Mouse (Mus musculus) forebrain, embryonic 12.5 days (tissue): ENCODE results near the gene Tnni3. TPM values are rescaled to one million over a fixed set of nuclear protein-coding genes. Genes with fewer than 3 reads are reported as not detected.
A peak's percentile ranks its signal among the peaks of the same experiment; 100 is the strongest.
"Not testable (repeated sequence)": the region's sequence is repeated elsewhere in the genome, so short reads cannot be mapped to it uniquely, and the experiment has no call there.

Source experiments
- ATAC-seq: fragments of 200-750 bp; cut with Nextera tagmentation; 2 replicates; pipeline ENCODE4 v1.8.0; 2017; ENCODE audit warnings: moderate TSS enrichment; ENCODE audit not compliant: low FRiP score
- H3K27ac ChIP-seq: fragments of 300-500 bp; sonication (generic); 2 replicates; pipeline ENCODE4 v1.5.1; 2016; ENCODE audit warnings: mild to moderate bottlenecking
- H3K27me3 ChIP-seq: fragments of 300-500 bp; sonication (generic); 2 replicates; pipeline ENCODE4 v1.6.1; 2016; ENCODE audit warnings: mild to moderate bottlenecking
- H3K36me3 ChIP-seq: fragments of 300-500 bp; sonication (generic); replicated peaks from 2 replicates; pipeline ENCODE4 v1.6.1; 2016; ENCODE audit warnings: mild to moderate bottlenecking
- H3K4me1 ChIP-seq: fragments of 300-500 bp; sonication (generic); 2 replicates; pipeline ENCODE4 v1.6.1; 2016
- H3K4me2 ChIP-seq: fragments of 300-500 bp; sonication (generic); 2 replicates; pipeline ENCODE4 v1.6.1; 2016; ENCODE audit warnings: mild to moderate bottlenecking, moderate library complexity
- H3K4me3 ChIP-seq: fragments of 300-500 bp; sonication (generic); replicated peaks from 2 replicates; pipeline ENCODE4 v1.5.1; 2016; ENCODE audit warnings: mild to moderate bottlenecking
- H3K9ac ChIP-seq: fragments of 300-500 bp; sonication (generic); 2 replicates; pipeline ENCODE4 v1.6.1; 2016; ENCODE audit warnings: mild to moderate bottlenecking
- H3K9me3 ChIP-seq: fragments of 300-500 bp; sonication (generic); 2 replicates; pipeline ENCODE4 v1.6.1; 2016
- WGBS: fragments of 180-500 bp; shearing (Covaris S2); methylation state at CpG from one replicate; pipeline ENCODE4 v1.1.7; 2016; 5-methylcytosine and 5-hydroxymethylcytosine counted together
- polyA plus RNA-seq: library from polyadenylated mRNA; unstranded; fragments of >200 nt; fragmentation: Nextera tagmentation; extraction: Ambion mirVana; gene quantifications from 2 replicates; pipeline ENCODE4 v1.2.1, GENCODE M21; 2016

Tnni3 gene
- polyA plus RNA-seq, 1 experiment from 2014 or later: 2.2 TPM

- ATAC-seq: no peak
Measured at GRCm38 (mm10) chr7:4536369-4536768, 12.3 kb upstream of the Tnni3 start.

GRCm38 (mm10) chr7:4532005-4532729 is 8.1 kb upstream of the Tnni3 start, which contains the start of gene Dnaaf3:
TSS of gene Dnaaf3 (minus strand) at chr7:4532453.
- Histone ChIP-seq H3K4me3 (peak within 1 kb of the TSS; percentile 39), H3K36me3 (no peaks in the 10 kb centered on the region), H3K9ac (peak within 1 kb of the TSS; percentile 51), H3K4me2 (peak within 1 kb of the TSS; percentile 64), H3K9me3 (no peaks in the 10 kb centered on the region), H3K4me1 (peaks cover 11% of the 10 kb centered on the region), H3K27ac (no peak within 1 kb of the TSS), H3K27me3 (peaks cover 15% of the 10 kb centered on the region; the same call in 1 of the 2 replicates)
- 3% methylated on average over 28 of the region's 28 CpGs for WGBS
- ATAC-seq: peak; percentile 89

More at GRCm38 (mm10) chr7:4536369-4536768, 12.3 kb upstream of the Tnni3 start:
- peaks cover 11% of the 10 kb centered on the region for H3K4me1 ChIP-seq
- no peak overlapping the region for H3K27ac ChIP-seq
- WGBS: 83% methylated on average over 4 of the region's 4 CpGs
- H3K36me3 ChIP-seq: no peaks in the 10 kb centered on the region
- no peak overlapping the region for H3K9ac ChIP-seq
- peaks cover 6% of the 10 kb centered on the region for H3K27me3 ChIP-seq
- no peaks in the 10 kb centered on the region for H3K9me3 ChIP-seq
- no peak overlapping the region for H3K4me3 ChIP-seq
- no peak overlapping the region for H3K4me2 ChIP-seq

- WGBS: 48% methylated on average over 7 of the region's 8 CpGs
- H3K9ac ChIP-seq, H3K4me2 ChIP-seq, ATAC-seq, H3K4me3 ChIP-seq, H3K36me3 ChIP-seq, H3K27ac ChIP-seq, H3K9me3 ChIP-seq: not testable (repeated sequence)
- H3K4me1 ChIP-seq: peaks cover 24% of the 10 kb centered on the region
- H3K27me3 ChIP-seq: peaks cover 18% of the 10 kb centered on the region
Measured at GRCm38 (mm10) chr7:4530166-4530565, 6.1 kb upstream of the Tnni3 start.

GRCm38 (mm10) chr7:4527302-4527689 is 3.3 kb upstream of the Tnni3 start:
- H3K9me3 ChIP-seq: no peaks in the 10 kb centered on the region
- no peak for ATAC-seq
- WGBS: 46% methylated on average over 18 of the region's 18 CpGs
- H3K27me3 ChIP-seq: peaks cover 18% of the 10 kb centered on the region
- H3K9ac ChIP-seq: no peak overlapping the region; the same call in 1 of the 2 replicates
- no peak overlapping the region; the same call in 1 of the 2 replicates for H3K4me3 ChIP-seq
- no peak overlapping the region for H3K27ac ChIP-seq
- H3K36me3 ChIP-seq: no peaks in the 10 kb centered on the region
- H3K4me1 ChIP-seq: peaks cover 21% of the 10 kb centered on the region
- peak overlapping the region; percentile 44 for H3K4me2 ChIP-seq

GRCm38 (mm10) chr7:4526341-4527301 is 2.6 kb upstream of the Tnni3 start:
- H3K4me1 ChIP-seq: peaks cover 14% of the 10 kb centered on the region
- 0 out of 2 replicates have a peak overlapping the region, but pooled peaks have one; percentile 22 for H3K9ac ChIP-seq
- H3K27ac ChIP-seq: peak overlapping the region; percentile 19; the same call in 1 of the 2 replicates
- peak; percentile 91 for ATAC-seq
- peak overlapping the region; percentile 32 for H3K4me3 ChIP-seq
- no peaks in the 10 kb centered on the region for H3K9me3 ChIP-seq
- peaks cover 20% of the 10 kb centered on the region for H3K27me3 ChIP-seq
- H3K4me2 ChIP-seq: peak overlapping the region; percentile 44
- WGBS: 25% methylated on average over 40 of the region's 40 CpGs
- H3K36me3 ChIP-seq: no peaks in the 10 kb centered on the region

GRCm38 (mm10) chr7:4523205-4524130 is 561 bp downstream of the Tnni3 start:
- Histone ChIP-seq H3K4me3 (no peak overlapping the region), H3K4me2 (no peak overlapping the region), H3K9me3 (no peaks in the 10 kb centered on the region), H3K9ac (no peak overlapping the region), H3K27me3 (peaks cover 34% of the 10 kb centered on the region), H3K36me3 (no peaks in the 10 kb centered on the region), H3K4me1 (peaks cover 21% of the 10 kb centered on the region), H3K27ac (no peak overlapping the region)
- ATAC-seq: no peak
- WGBS: 90% methylated on average over 33 of the region's 33 CpGs

GRCm38 (mm10) chr7:4522292-4522691 is 1.7 kb downstream of the Tnni3 start:
- Histone ChIP-seq H3K9me3 (no peaks in the 10 kb centered on the region), H3K27ac (no peak overlapping the region), H3K4me3 (no peak overlapping the region), H3K27me3 (peaks cover 26% of the 10 kb centered on the region), H3K36me3 (no peaks in the 10 kb centered on the region), H3K4me1 (peaks cover 21% of the 10 kb centered on the region), H3K4me2 (no peak overlapping the region), H3K9ac (no peak overlapping the region)
- no peak for ATAC-seq
- 79% methylated on average over 6 of the region's 6 CpGs for WGBS

- no peak for ATAC-seq
- Histone ChIP-seq H3K4me2 (peak overlapping the region; percentile 50), H3K9me3 (no peaks in the 10 kb centered on the region), H3K9ac (no peak overlapping the region), H3K36me3 (no peaks in the 10 kb centered on the region), H3K4me1 (peaks cover 20% of the 10 kb centered on the region), H3K27ac (no peak overlapping the region), H3K27me3 (peaks cover 22% of the 10 kb centered on the region), H3K4me3 (peak overlapping the region; percentile 20)
- WGBS: 33% methylated on average over 31 of the region's 32 CpGs
Measured at GRCm38 (mm10) chr7:4521231-4522003, 2.6 kb downstream of the Tnni3 start.

- Histone ChIP-seq H3K4me3 (no peak overlapping the region), H3K4me2 (no peak overlapping the region), H3K9ac (no peak overlapping the region), H3K27ac (no peak overlapping the region), H3K36me3 (no peaks in the 10 kb centered on the region), H3K4me1 (peaks cover 32% of the 10 kb centered on the region), H3K9me3 (no peaks in the 10 kb centered on the region), H3K27me3 (peaks cover 22% of the 10 kb centered on the region)
- 93% methylated on average over 1 of the region's 1 CpGs for WGBS
- ATAC-seq: no peak
Measured at GRCm38 (mm10) chr7:4518487-4518886, 5.5 kb downstream of the Tnni3 start.

GRCm38 (mm10) chr7:4516332-4517050 is 7.5 kb downstream of the Tnni3 start, which contains the start of gene Tnnt1:
TSS of gene Tnnt1 (minus strand) at chr7:4516382.
- Histone ChIP-seq H3K36me3 (no peaks in the 10 kb centered on the region), H3K27ac (no peak within 1 kb of the TSS), H3K27me3 (peaks cover 14% of the 10 kb centered on the region), H3K9me3 (no peaks in the 10 kb centered on the region), H3K4me3 (no peak within 1 kb of the TSS), H3K4me1 (peaks cover 32% of the 10 kb centered on the region), H3K9ac (no peak within 1 kb of the TSS), H3K4me2 (no peak within 1 kb of the TSS)
- ATAC-seq: peak; percentile 47; the same call in 1 of the 2 replicates
- 16% methylated on average over 3 of the region's 4 CpGs for WGBS
